Mouse (Mus musculus) liver, adult 2 months (tissue): Measurements from ENCODE around the gene Kcnt2.

Experiments
- CTCF ChIP-seq: fragments of 200-500 bp; IDR thresholded peaks from 2 replicates; pipeline ENCODE4 v1.5.1; 2011; ENCODE audit warnings: low read depth, low read length, control low read depth
- POLR2A ChIP-seq: fragments of 200-500 bp; IDR thresholded peaks from 2 replicates; pipeline ENCODE4 v1.6.1; 2011; ENCODE audit warnings: low read length, control low read depth; ENCODE audit not compliant: insufficient read depth; ENCODE audit errors: extremely low read depth

DNA sequence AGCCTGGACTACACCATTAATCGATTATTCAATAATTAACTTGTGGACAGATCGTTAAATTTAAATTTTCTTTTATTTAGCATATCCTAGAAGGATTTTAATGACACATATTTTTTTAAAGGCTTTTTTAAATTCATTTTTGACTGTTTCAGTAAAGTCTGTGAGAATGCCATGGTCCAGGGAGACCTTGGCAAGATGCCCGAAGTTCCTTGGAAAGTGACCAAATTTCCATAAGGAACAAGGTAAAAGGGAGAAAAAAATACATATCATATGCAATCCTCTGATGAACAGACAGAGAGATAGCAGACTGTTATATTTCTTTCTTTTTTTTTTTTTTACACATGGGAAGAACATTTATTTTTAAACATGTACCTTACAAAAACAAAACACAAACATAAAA, 296.1 kb downstream of the Kcnt2 start:
- TF ChIP-seq CTCF (no peak), POLR2A (no peak)
